Mouse (Mus musculus): ENCODE data around the gene Zfp512b. TPM values are rescaled to one million over a fixed set of nuclear protein-coding genes. Genes with fewer than 3 reads are reported as not detected.

The Zfp512b gene
- polyA plus RNA-seq, 1 experiment, result 64.1 TPM

DNA sequence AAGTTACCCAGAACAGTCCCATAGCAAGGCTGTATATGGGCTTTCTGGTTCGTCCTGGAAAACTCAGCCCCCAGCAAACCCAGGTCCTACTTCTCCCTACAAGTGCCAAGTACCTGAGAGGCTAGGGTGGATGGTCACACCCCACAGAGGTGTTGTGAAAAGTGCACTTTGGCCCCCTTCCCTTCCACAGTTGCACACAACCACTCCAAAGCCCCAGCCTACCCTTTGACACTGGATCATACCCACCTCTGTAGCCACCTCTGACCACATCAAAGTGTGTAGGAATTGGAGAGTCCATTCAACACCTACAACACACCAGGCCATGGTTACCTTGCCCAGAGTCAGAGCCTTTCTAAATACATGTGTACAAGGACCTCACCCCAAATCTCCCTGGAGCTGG is 9.7 kb downstream of the Zfp512b start:
- Histone ChIP-seq H3K27ac (ENCODE audit: insufficient read depth, low read length) (no peak overlapping the region), H3K4me1 (ENCODE audit: control insufficient read depth, insufficient read depth, low read length) (peaks cover 4% of the 10 kb centered on the region; the same call in 1 of the 2 replicates), H3K4me3 (ENCODE audit: insufficient read depth, low read length) (no peak overlapping the region)
- TF ChIP-seq POLR2A (IDR thresholded peaks at IDR 0.05; ENCODE audit: extremely low read depth, insufficient read depth, low read length) (no peak), CTCF (IDR thresholded peaks at IDR 0.05; ENCODE audit: extremely low read depth, insufficient read depth, low read length) (no peak)

DNA sequence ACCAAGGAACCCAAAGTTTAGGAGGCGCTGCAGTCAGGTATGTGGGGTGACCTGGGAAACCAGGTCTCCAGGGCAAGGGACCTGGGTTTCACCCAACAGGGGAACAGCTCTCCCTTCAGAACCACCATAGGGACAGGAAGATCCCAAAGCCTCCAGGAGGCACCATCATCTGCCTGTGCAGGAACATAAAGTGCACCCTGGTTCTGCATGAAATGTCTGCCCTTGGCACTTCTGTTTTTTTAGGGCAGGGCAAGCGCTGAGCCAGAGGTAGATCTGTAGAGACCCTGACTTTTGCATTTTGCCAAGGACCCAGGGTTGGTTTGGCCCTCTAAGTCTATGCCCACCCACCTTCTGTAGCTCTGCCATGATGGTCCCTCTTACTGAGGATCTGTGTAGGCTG is 10.2 kb downstream of the Zfp512b start:
- Histone ChIP-seq H3K4me1 (ENCODE audit: control insufficient read depth, insufficient read depth, low read length) (peaks cover 7% of the 10 kb centered on the region; the same call in 1 of the 2 replicates), H3K27ac (ENCODE audit: insufficient read depth, low read length) (no peak overlapping the region), H3K4me3 (ENCODE audit: insufficient read depth, low read length) (peak overlapping the region; percentile 54; the same call in 1 of the 2 replicates)
- TF ChIP-seq CTCF (IDR thresholded peaks at IDR 0.05; ENCODE audit: extremely low read depth, insufficient read depth, low read length), result no peak
- no peak for TF ChIP-seq POLR2A (IDR thresholded peaks at IDR 0.05; ENCODE audit: extremely low read depth, insufficient read depth, low read length)

DNA sequence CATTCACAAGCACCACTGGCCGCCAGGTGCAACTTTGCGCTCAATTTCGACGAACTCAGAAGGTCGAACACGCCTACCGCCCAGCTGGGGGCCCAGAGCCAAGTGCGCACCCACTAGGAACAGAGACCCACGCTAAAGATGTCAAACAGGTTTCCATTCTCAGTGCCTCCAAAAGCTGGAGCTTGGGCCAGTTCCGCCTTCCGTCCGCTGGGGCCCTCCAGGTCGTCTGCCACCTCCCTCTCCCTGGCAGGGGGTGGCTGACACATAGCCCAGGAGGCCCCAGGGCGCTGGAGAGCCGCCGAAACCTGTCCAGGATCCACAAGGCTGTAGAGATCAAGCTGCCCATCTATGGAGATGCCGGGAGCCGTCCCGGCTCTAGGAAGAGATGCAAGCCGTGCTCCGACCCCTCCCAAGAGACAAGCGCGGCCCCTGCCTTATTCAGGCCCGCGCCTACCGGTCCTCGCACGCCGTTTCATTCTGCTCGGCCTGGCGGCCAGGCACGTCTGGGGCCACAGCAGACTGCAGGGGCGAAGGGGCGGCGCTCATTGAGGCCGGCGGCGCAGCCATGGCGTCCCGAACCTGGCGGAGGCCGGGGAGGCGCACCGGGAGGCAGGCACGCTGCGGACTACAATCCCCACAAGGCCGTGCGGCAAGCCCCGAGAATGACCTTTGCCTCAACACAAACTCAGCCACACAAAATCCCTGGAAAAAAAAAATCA is 11.0 kb downstream of the Zfp512b start:
- TF ChIP-seq POLR2A (IDR thresholded peaks at IDR 0.05; ENCODE audit: extremely low read depth, insufficient read depth, low read length), result peak; percentile 63
- TF ChIP-seq CTCF (IDR thresholded peaks at IDR 0.05; ENCODE audit: extremely low read depth, insufficient read depth, low read length), result no peak
- Histone ChIP-seq H3K4me1 (ENCODE audit: control insufficient read depth, insufficient read depth, low read length) (peaks cover 7% of the 10 kb centered on the region; the same call in 1 of the 2 replicates), H3K27ac (ENCODE audit: insufficient read depth, low read length) (peak overlapping the region; percentile 86), H3K4me3 (ENCODE audit: insufficient read depth, low read length) (peak overlapping the region; percentile 54)

DNA sequence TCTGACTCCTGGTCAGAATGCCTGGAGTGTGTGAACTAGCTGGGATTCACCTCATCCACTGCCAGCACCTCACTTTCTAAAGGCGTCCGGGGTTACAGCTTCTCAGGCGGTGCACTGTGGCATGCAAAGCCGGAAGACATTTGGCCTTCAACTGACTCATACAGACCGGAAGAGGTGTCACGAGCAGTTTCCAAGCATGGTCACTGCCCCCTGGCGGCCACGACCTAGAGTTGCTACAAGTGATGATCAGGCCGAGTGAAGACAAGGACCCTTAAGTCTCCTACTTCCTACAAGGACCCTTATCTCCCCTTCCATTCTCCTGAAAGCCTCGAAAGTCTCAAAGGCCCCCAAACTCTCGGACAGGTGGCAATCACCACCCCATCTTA is 11.6 kb downstream of the Zfp512b start:
- Histone ChIP-seq H3K27ac (ENCODE audit: insufficient read depth, low read length) (peak overlapping the region; percentile 86), H3K4me1 (ENCODE audit: control insufficient read depth, insufficient read depth, low read length) (peaks cover 7% of the 10 kb centered on the region; the same call in 1 of the 2 replicates), H3K4me3 (ENCODE audit: insufficient read depth, low read length) (peak overlapping the region; percentile 54)
- TF ChIP-seq POLR2A (IDR thresholded peaks at IDR 0.05; ENCODE audit: extremely low read depth, insufficient read depth, low read length) (peak; percentile 62), CTCF (IDR thresholded peaks at IDR 0.05; ENCODE audit: extremely low read depth, insufficient read depth, low read length) (peak; percentile 86)

DNA sequence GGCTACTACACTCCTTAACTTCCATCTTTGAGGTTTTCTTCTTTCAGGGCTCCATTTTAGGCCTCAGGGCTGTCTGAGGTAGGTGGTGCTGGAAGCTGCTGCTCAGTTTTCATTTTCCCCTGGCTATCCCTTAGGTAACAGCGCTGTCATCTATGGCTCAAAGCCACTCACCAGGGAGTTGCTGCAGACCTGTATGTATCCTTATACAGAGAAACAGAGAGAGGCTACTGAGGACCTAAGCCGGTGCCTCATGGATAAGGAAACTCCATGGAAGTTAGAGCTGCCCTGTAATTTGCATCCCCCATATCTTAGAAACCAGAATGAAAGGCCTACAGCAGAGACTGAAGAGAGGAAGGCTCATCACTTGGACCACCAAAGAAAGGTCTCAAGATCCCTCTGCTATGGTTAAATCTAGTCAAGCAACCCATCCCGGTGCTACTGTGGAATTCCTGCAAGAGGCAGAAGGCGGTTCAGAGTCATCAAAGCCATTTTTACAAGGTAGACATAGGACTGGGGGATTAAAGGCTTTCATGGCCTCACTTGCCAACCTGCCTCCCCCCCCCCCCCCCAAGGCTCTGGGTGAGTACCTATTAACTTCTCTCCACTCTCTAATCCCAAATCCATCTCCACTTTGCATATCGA is 12.4 kb downstream of the Zfp512b start:
- TF ChIP-seq POLR2A (IDR thresholded peaks at IDR 0.05; ENCODE audit: extremely low read depth, insufficient read depth, low read length), result no peak
- no peak for TF ChIP-seq CTCF (IDR thresholded peaks at IDR 0.05; ENCODE audit: extremely low read depth, insufficient read depth, low read length)
- H3K4me1 ChIP-seq (ENCODE audit: control insufficient read depth, insufficient read depth, low read length), result peaks cover 7% of the 10 kb centered on the region; the same call in 1 of the 2 replicates
- H3K27ac ChIP-seq (ENCODE audit: insufficient read depth, low read length), result no peak overlapping the region
- H3K4me3 ChIP-seq (ENCODE audit: insufficient read depth, low read length), result peak overlapping the region; percentile 54

DNA sequence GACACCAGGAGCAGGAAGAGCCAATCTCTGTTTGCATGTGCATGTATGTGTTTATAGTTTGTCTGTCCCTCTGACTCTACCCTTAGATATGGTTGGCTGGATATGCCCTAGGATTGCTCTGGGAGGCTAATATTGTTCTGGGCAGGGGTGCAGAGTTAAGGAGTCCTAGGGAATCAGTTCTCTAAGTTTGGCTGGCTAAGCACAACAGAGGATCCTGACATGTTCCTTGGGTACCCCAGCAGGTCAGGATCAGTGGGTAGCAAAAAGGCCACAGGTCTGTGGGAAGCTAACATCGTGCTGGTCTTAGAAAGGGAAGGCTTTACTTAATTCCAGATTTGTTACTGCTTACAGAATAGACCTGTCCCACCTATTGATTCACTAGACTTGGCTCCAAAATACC is 12.9 kb downstream of the Zfp512b start:
- peaks cover 7% of the 10 kb centered on the region; the same call in 1 of the 2 replicates for H3K4me1 ChIP-seq (ENCODE audit: control insufficient read depth, insufficient read depth, low read length)
- H3K27ac ChIP-seq (ENCODE audit: insufficient read depth, low read length), result no peak overlapping the region
- TF ChIP-seq POLR2A (IDR thresholded peaks at IDR 0.05; ENCODE audit: extremely low read depth, insufficient read depth, low read length), result no peak
- TF ChIP-seq CTCF (IDR thresholded peaks at IDR 0.05; ENCODE audit: extremely low read depth, insufficient read depth, low read length), result no peak
- H3K4me3 ChIP-seq (ENCODE audit: insufficient read depth, low read length), result no peak overlapping the region

DNA sequence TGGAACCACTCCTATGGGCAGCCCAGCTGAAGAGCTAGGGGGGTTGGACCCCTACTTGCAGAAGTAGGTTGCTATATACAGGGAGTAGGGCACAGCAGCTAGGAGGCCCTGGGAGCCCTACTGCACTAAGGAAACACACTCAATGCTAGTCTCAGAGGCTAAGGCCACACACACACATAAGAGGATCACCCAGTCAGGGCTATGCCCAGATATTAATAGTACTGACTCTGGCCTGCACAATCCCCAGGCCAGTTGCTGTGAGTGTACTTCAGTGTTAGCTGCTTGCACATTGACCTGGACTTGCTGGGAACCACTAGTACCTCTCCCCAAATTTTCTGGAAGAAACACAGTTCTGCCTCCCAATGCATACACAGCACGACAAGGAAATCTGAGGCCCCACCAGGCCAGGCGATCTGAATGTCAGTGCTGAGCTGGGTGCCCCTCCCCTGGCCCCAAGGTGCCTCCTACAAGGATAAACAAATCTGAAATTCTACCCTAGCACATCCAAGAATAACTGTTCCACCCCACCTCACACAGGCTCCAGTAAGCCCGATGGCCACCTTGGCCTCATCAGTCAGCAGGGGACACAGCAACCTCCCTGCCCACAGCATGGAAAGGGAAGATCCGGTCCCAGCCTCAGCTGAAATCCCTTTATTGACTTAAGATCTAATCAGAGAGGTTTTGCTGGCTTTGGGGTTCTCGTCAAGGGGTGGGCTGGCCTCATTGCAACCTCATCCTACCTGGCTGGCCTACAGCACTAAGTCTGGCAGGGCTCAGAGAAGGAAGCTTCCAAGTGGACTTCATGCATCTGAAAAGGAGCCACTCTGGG is 13.6 kb downstream of the Zfp512b start:
- TF ChIP-seq POLR2A (IDR thresholded peaks at IDR 0.05; ENCODE audit: extremely low read depth, insufficient read depth, low read length) (no peak), CTCF (IDR thresholded peaks at IDR 0.05; ENCODE audit: extremely low read depth, insufficient read depth, low read length) (no peak)
- Histone ChIP-seq H3K4me1 (ENCODE audit: control insufficient read depth, insufficient read depth, low read length) (peaks cover 7% of the 10 kb centered on the region; the same call in 1 of the 2 replicates), H3K27ac (ENCODE audit: insufficient read depth, low read length) (no peak overlapping the region), H3K4me3 (ENCODE audit: insufficient read depth, low read length) (no peak overlapping the region)

DNA sequence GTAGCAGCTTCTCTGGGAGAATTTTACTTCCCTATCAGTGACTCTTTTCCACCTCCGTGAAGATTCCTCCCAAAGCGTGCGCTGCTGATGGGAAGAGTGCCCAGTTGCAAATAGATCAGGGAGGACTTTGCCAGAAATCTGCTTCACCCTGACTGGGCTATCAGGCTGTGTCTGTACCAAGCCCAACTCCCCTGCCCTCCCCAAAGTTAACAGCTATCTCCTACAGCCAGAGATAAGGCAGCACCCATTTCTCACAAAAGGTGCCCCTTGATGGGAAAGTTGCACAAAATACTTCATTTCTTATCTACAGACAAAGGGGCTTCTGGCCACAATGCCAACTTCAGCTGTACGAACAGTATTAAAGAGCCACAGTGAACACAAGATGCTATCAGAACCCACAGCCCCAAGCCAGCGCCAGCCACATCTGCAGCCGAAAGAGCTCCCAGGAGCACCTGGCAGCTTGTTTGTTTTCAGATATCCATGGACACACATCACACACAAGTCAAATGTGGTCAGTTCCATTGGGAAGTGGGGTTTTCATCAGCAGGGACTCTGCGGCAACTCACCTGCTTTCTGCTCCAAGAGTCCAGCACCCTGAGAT is 14.5 kb downstream of the Zfp512b start:
- H3K27ac ChIP-seq (ENCODE audit: insufficient read depth, low read length), result no peak overlapping the region
- peaks cover 7% of the 10 kb centered on the region; the same call in 1 of the 2 replicates for H3K4me1 ChIP-seq (ENCODE audit: control insufficient read depth, insufficient read depth, low read length)
- H3K4me3 ChIP-seq (ENCODE audit: insufficient read depth, low read length), result no peak overlapping the region
- TF ChIP-seq CTCF (IDR thresholded peaks at IDR 0.05; ENCODE audit: extremely low read depth, insufficient read depth, low read length), result no peak
- no peak for TF ChIP-seq POLR2A (IDR thresholded peaks at IDR 0.05; ENCODE audit: extremely low read depth, insufficient read depth, low read length)

DNA sequence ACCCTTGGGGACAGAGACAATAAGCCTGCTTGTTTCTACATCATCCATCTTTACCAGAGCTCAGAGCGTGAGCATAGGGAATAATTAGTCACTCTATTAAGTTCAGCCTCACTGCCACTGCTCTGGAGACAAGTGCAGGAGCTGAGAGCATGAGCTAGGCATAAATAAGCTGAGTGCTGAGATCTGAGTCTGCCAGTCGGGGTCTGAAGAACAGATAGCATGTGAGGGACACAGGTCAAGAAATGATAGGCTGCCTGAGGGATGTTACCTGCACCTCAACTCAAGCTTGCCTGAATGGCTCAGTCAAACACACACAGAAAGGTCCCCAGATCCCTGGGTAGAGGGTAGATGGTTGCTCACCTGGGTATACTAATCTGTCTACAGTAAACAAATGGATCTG is 15.5 kb downstream of the Zfp512b start:
- H3K4me3 ChIP-seq (ENCODE audit: insufficient read depth, low read length), result no peak overlapping the region
- peaks cover 7% of the 10 kb centered on the region; the same call in 1 of the 2 replicates for H3K4me1 ChIP-seq (ENCODE audit: control insufficient read depth, insufficient read depth, low read length)
- no peak for TF ChIP-seq CTCF (IDR thresholded peaks at IDR 0.05; ENCODE audit: extremely low read depth, insufficient read depth, low read length)
- no peak for TF ChIP-seq POLR2A (IDR thresholded peaks at IDR 0.05; ENCODE audit: extremely low read depth, insufficient read depth, low read length)
- H3K27ac ChIP-seq (ENCODE audit: insufficient read depth, low read length), result no peak overlapping the region
